Mouse (Mus musculus) lung, adult 2 months (tissue): Measurements from ENCODE around the gene Jkamp. TPM values are rescaled to one million over a fixed set of nuclear protein-coding genes. Genes with fewer than 3 reads are reported as not detected.
A peak's percentile ranks its signal among the peaks of the same experiment; 100 is the strongest.
"Not testable (repeated sequence)": the region's sequence is repeated elsewhere in the genome, so short reads cannot be mapped to it uniquely, and the experiment has no call there.

Experiments
- DNase-seq: peaks from one replicate; pipeline ENCODE4 v3.0.0; 2022
- H3K4me1 ChIP-seq: fragments of 200-500 bp; 2 replicates; pipeline ENCODE4 v1.6.1; 2011; ENCODE audit warnings: low read length; ENCODE audit not compliant: control insufficient read depth, insufficient read depth
- H3K4me3 ChIP-seq: fragments of 200-500 bp; replicated peaks from 2 replicates; pipeline ENCODE3; 2011; ENCODE audit warnings: low read depth, mild to moderate bottlenecking, control low read depth, low read length; ENCODE audit errors: extremely low read depth
- CTCF ChIP-seq: fragments of 200-500 bp; IDR thresholded peaks from 2 replicates; pipeline ENCODE4 v1.5.1; 2011; ENCODE audit warnings: mild to moderate bottlenecking, low read length, control low read depth; ENCODE audit not compliant: insufficient read depth
- POLR2A ChIP-seq: fragments of 200-500 bp; IDR thresholded peaks from 2 replicates; pipeline ENCODE4 v1.6.1; 2011; ENCODE audit warnings: low read depth, mild to moderate bottlenecking, control low read depth, low read length, borderline replicate concordance; ENCODE audit errors: extremely low read depth
- WGBS: fragments of 180-500 bp; shearing (Covaris S2); methylation state at CpG from one replicate; pipeline ENCODE4 v1.1.7; 2018; 5-methylcytosine and 5-hydroxymethylcytosine counted together
- polyA plus RNA-seq: library from polyadenylated mRNA; depleted of rRNA; stranded (reverse); fragments of >200 nt; gene quantifications from 2 replicates; pipeline ENCODE4 v1.2.3, GENCODE M21; 2012; rRNA removed

Jkamp gene
- 56.7 and 81.7 TPM in 2 replicates for polyA plus RNA-seq

DNA sequence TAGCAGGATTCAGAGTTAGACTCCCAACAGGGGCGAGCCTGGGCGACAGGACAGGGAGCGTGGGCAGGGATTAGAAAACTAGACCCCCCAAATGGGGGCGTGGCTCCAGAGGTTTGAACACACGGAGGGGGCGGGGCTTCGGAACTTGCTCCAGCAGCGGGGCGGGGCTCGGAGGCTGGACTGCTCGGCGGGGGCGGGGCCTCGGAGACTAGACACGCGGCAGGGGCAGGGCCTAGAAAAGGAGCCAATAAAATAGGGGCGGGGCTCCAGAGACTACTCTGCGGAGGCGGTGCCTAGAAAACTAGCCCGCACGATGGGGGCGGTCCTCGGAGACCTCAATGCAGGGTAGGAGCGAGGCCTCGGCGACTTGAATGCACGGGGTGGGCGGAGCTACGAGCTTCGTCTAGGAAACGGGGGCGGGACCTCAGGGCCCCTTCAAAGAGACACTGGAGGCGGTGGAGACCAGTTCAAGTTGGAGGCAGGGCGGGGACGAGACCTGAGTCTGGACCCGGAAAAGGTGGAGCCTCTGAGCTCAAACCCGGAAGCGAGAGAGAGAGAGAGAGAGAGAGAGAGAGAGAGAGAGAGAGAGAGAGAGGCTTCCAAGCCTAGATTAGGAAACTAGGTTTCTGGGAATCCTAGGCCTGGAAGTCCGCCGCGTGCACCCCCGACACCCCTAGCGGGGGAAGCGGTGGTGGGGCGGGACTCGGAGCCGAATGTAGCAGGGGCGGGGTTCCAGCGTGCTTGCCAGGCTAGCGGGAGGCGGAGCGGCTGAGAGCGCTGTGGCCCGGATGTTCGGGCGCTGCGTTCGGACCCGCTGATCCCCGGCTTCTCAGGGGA, at the start of gene Jkamp, which contains the start of gene L3hypdh:
TSS of gene Jkamp (plus strand) at position 261 of the 837 bp plus-strand sequence.
TSS of gene L3hypdh (minus strand) at position 111 of the 837 bp plus-strand sequence.
- peak; percentile 97 for DNase-seq
- peaks cover 7% of the 10 kb centered on the region; the same call in 1 of the 2 replicates for H3K4me1 ChIP-seq
- TF ChIP-seq POLR2A = peak; percentile 51; the same call in 1 of the 2 replicates
- TF ChIP-seq CTCF = no peak
- peak within 1 kb of the TSS; percentile 80 for H3K4me3 ChIP-seq
- WGBS = under 1% methylated on average over 60 of the region's 60 CpGs

DNA sequence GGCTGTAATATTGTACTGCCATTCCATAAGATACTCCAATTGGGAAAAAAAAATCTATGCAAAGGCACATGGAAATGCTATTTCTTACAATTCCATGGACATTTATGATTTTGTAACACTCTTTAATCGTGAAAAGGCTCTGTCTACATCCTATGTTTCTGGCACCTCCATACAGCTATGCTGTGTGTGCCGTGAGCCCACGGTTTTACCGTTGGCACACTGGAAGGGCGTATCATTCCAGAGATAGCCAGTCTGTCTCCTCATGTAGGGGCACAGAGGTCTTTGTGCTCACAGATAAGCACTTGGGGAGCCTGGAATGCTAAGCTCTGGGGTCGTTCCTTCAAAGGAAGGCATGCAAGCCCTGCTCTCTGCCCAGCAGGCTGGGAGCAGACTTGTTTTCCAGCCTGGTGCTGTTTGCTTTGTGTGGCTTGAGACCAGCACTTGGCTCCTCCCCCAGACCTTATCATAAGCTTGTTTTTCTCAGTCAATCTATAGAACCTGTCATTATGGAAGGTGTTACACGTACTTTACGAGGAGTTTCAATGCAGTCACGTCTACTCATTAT, 49.2 kb upstream of the Jkamp start:
- no peaks in the 10 kb centered on the region for H3K4me1 ChIP-seq
- TF ChIP-seq CTCF (no peak), POLR2A (no peak)
- 58% methylated on average over 9 of the region's 9 CpGs for WGBS
- DNase-seq = no peak
- H3K4me3 ChIP-seq = no peak overlapping the region

DNA sequence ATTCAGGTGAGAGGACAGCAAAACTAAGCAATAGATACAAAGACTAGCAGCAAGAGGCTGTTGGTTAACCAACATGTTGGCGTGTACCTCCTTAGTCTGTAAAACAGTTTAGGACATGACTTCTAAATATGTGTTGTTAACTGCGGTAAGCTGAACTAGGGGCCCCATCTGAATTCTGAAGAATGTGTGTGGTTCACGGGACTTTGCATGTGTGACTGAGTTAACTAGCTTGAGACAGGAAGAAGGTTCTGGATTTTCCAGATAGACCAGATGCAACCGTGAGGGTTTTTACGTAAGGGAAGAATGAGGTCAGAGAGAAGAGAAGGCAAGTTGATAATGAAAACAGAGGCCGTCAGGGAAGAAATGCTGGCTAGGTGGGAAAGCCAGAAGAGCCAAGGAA, 48.3 kb upstream of the Jkamp start:
- DNase-seq = no peak
- TF ChIP-seq POLR2A (no peak), CTCF (no peak)
- WGBS = 79% methylated on average over 6 of the region's 6 CpGs
- Histone ChIP-seq H3K4me3 (no peak overlapping the region), H3K4me1 (no peaks in the 10 kb centered on the region)

DNA sequence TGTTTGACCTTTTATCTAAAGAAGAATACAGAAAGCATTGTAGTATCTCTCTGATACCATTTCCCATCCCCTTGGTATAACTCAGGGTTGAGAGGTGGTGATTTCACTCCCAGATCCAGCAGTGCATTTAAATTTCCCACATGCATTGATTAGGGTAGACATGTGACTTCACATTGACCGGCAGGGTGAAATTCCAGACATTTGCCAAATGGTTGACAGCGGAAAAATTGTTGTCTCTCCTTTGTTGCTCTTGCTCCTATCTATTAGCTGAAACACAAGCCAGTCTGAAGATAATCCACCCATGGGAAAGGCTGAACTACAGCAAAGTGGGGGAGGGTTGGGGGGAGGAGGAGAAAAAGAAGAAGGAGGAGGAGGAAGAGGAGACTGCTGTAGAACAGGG, 46.5 kb upstream of the Jkamp start:
- Histone ChIP-seq H3K4me1 (no peaks in the 10 kb centered on the region), H3K4me3 (no peak overlapping the region)
- TF ChIP-seq POLR2A (no peak), CTCF (no peak)
- 67% methylated on average over 2 of the region's 2 CpGs for WGBS
- no peak for DNase-seq

DNA sequence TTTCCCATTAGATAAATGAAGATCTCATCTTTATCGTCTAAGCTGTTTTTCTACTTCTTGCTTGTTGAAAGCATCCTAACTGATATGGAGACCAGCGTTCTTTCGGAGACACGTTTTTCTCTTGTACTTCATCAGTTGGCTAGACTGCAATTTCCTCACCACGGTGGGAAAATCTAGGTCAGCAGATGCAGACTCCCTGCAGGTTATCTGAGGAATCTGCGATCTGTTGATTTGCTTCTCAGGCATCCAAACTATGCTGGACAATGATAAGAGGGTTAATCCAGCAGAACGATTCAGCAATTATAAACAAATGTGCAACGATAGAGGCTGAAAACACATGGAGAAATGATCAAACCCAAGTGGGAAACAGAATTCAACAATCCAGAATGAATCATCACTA, 45.9 kb upstream of the Jkamp start:
- DNase-seq = no peak
- TF ChIP-seq CTCF (no peak), POLR2A (no peak)

DNA sequence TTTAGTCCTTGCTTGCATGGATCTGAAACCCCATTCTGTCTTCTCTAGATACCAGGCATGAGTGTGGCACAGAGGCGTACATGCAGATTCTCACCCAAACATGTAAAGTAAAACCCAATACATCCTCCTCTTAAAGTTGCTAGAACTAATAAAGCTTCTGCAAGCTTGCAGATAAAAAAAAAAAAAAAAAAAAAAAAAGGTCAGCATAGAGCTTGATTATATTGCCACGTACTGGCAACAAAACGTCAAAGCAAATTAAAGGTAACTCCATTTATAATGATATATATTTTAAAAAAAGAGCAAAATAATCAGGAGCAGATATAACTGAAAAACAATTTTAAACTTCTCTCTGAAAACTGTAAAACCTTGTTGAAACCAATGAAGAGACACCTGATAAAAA, 44.2 kb upstream of the Jkamp start:
- TF ChIP-seq POLR2A (no peak), CTCF (no peak)
- no peak for DNase-seq
- Histone ChIP-seq H3K4me3 (no peak overlapping the region), H3K4me1 (no peaks in the 10 kb centered on the region)
- WGBS = 95% methylated on average over 3 of the region's 3 CpGs

More for the DNA sequence above, 45.9 kb upstream of the Jkamp start:
- H3K4me1 ChIP-seq = no peaks in the 10 kb centered on the region
- H3K4me3 ChIP-seq = no peak overlapping the region
- 43% methylated on average over 8 of the region's 8 CpGs for WGBS

DNA sequence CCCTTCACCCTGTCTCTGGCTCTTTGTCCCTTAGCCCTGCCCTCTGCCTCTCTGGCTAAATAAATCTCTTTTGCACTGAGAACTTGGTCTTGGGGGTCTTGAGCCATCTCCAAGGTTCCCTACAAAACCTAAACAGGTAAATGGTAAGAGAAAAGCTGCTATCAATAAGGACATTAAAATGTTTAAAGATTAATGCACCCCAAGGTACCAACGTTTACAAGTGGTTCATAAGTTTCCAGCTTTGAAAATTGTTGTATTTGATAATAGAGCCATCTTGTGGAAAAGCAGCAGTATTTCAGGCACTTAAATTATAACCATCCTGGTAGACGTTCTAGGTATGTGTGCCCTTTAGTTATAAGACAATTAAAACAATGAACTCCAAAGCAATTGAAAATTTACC, 37.9 kb upstream of the Jkamp start:
- Histone ChIP-seq H3K4me1 (no peaks in the 10 kb centered on the region), H3K4me3 (no peak overlapping the region)
- 0% methylated on average over 2 of the region's 2 CpGs for WGBS
- TF ChIP-seq CTCF (peak; percentile 41; the same call in 1 of the 2 replicates), POLR2A (no peak)
- no peak for DNase-seq

DNA sequence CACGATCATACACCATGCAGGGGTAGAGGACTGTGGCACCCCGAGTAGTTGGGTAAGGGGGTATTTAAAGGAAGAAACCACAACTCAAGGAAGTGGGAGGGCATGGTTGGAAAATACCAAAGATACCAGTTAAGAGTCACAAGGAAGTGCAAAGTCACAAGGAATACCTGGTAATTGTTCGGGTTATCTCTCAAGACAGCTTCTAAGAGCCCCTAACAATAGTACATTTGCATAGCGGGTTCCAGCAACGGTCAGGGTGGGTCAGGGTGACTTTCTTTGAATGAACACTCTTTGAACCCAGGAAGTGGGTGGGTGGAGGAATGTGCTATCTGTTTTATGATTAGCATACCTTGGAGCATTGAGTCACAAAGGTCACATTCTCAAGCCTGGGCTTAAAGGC, 35.2 kb upstream of the Jkamp start:
- 82% methylated on average over 5 of the region's 5 CpGs for WGBS
- H3K4me1 ChIP-seq, DNase-seq, H3K4me3 ChIP-seq: not testable (repeated sequence)

DNA sequence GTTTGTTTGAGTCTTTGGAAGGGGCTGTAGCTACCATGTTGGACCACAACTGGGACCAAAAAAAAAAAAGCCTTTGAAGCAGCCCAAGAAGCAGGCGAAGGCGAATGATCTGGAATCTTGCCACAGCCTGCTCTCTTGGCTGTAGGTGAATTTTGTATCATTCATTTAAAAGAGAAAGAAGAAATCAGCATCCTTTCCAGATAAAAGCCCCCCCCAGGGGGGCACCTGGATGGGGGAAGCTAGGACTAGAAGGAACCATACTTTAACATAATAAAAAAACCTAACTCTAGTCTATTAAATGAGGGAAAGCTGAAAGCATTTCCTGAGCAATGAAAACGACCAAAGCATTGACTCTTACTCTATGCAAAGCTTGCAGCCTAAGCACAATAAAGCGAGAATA, 34.6 kb upstream of the Jkamp start:
- Histone ChIP-seq H3K4me3 (no peak overlapping the region), H3K4me1 (no peaks in the 10 kb centered on the region)
- TF ChIP-seq CTCF = no peak
- no peak for TF ChIP-seq POLR2A
- WGBS = 88% methylated on average over 4 of the region's 4 CpGs
- no peak for DNase-seq

DNA sequence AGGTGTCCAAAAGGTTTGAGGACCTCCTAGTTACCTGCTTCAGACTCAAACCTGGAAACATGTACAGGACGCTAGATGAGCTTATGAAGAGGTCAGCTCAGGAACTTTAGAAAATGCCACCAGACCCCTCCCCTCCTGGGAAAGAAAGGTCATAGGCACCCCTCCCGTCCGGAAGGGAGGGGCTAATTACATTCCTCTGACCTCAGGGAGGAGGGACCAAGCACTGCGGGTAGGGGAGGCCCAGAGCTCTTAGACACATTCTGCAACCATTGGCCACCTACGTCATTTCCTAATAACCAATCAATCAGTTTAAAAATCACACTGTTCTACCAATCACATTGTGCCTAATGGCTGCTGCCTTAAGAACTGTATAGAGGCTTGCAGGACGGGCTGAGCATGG, 32.8 kb upstream of the Jkamp start:
- Histone ChIP-seq H3K4me1 (no peaks in the 10 kb centered on the region), H3K4me3 (no peak overlapping the region)
- 76% methylated on average over 6 of the region's 6 CpGs for WGBS
- TF ChIP-seq CTCF = no peak
- TF ChIP-seq POLR2A = no peak
- no peak for DNase-seq
